Mouse (Mus musculus) urinary bladder, postnatal 10 days (tissue): ENCODE results near the gene Rpl28.

Experiments
- DNase-seq: peaks from one replicate; pipeline ENCODE4 v3.0.0; 2022; ENCODE audit warnings: low spot score

Rpl28 gene

GRCm38 (mm10) chr7:4835631-4836327, 43.1 kb downstream of the Rpl28 start:
- no peak for DNase-seq

GRCm38 (mm10) chr7:4836351-4836792, 43.7 kb downstream of the Rpl28 start:
- DNase-seq: no peak

GRCm38 (mm10) chr7:4837639-4838038, 45.0 kb downstream of the Rpl28 start:
- no peak for DNase-seq

GRCm38 (mm10) chr7:4842077-4842476, 49.4 kb downstream of the Rpl28 start:
- no peak for DNase-seq

GRCm38 (mm10) chr7:4842634-4843131, 50.0 kb downstream of the Rpl28 start:
- no peak for DNase-seq

- DNase-seq: no peak
Observed at GRCm38 (mm10) chr7:4843604-4844244, 51.0 kb downstream of the Rpl28 start.

- DNase-seq: no peak
Observed at GRCm38 (mm10) chr7:4844245-4844916, 51.7 kb downstream of the Rpl28 start, which contains the start of gene Shisa7. Gene Shisa7, minus strand, starts transcription at chr7:4844696.
